Mouse (Mus musculus): ENCODE results near the gene Vsig10. TPM values are rescaled to one million over a fixed set of nuclear protein-coding genes. Genes with fewer than 3 reads are reported as not detected.
"Not testable (repeated sequence)": the region's sequence is repeated elsewhere in the genome, so short reads cannot be mapped to it uniquely, and the experiment has no call there.

The Vsig10 gene
- polyA plus RNA-seq, 1 experiment from 2014 or later = 1.8 TPM

DNA sequence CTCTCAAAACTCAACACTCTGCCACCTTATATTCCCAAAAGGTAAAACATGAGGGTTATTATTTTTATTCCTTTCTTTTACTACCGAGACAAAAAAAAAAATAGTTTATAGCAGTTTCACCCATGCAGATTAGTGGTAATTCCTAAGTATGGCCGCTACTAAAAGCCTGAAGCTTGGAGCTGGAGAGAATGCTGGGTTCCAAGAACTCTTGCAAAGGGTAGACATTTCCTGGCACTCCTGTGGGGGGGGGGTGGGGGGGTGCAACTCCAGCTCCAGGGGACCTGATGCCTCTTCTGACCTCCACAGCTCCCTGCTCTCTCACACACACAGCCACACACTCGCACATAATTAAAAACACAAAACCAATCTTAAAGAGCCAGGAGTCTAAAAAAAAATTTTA, 32.6 kb upstream of the Vsig10 start:
- Histone ChIP-seq H3K36me3 (peaks cover 44% of the 10 kb centered on the region), H3K4me1 (replicated peaks) (peaks cover 30% of the 10 kb centered on the region), H3K4me3 (peak overlapping the region; percentile 92), H3K27ac (peak overlapping the region; percentile 93), H3K9me3 (no peaks in the 10 kb centered on the region; the same call in 1 of the 2 replicates), H3K27me3 (ENCODE audit: insufficient read depth, poor library complexity, severe bottlenecking) (peaks cover 12% of the 10 kb centered on the region)
- 63% methylated on average over 3 of the region's 3 CpGs for WGBS
- no peak for DNase-seq (ENCODE audit: low spot score)

DNA sequence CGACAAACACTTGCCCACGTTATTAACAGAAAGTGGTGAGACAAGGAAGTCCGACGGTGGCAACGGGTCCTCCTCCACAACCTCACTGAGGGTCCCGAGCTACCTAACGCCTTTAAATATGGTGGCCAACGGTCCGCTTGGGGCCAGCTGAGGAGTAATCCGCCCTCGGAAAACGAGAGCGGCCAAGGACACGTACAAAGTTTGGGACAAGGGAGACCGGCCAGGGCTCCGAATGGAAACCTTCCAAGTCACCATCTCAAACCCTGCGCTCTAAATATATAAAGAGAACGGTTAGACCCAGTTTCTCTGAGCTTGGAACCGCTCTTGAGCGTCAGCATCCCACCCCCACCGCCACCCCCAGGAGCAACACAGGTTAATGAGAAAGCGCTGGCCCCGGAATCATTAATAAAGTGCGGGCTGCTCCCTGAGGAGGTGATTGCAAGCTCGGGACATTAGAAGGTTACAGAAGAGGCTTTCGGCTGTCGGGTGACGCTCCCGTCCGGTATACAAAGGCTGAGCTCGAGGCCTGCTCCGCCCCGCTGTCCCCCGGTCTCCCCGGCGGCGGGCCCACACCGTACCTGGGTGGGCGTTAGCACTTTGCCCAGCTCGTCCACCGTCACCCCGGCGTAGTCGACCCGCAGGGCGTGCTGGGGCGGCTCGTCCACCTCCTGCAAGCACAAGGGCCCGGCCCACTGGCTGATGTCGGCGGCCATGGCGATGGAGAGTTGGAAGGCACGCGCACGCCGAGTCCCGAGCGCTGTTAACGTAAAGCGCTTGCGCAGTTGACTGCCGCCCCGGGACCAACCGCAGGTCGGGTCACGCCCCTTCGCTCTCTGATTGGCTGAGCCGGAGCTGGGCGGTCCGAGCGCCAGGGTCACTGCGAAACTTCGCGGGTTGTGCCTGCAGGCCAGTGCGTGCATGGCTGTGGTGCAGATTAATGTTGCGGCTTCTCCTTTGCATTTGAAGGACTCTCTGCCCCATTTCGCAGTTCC, 31.8 kb upstream of the Vsig10 start, which contains the start of gene Pebp1:
Gene Pebp1, minus strand, starts transcription at position 795 of the 992 bp plus-strand sequence.
- Histone ChIP-seq H3K27me3 (ENCODE audit: insufficient read depth, poor library complexity, severe bottlenecking) (peaks cover 12% of the 10 kb centered on the region), H3K4me3 (peak within 1 kb of the TSS; percentile 92), H3K36me3 (peaks cover 35% of the 10 kb centered on the region), H3K4me1 (replicated peaks) (peaks cover 30% of the 10 kb centered on the region), H3K27ac (peak within 1 kb of the TSS; percentile 93), H3K9me3 (no peaks in the 10 kb centered on the region; the same call in 1 of the 2 replicates)
- DNase-seq (ENCODE audit: low spot score) = peak; percentile 96
- under 1% methylated on average over 77 of the region's 77 CpGs for WGBS

DNA sequence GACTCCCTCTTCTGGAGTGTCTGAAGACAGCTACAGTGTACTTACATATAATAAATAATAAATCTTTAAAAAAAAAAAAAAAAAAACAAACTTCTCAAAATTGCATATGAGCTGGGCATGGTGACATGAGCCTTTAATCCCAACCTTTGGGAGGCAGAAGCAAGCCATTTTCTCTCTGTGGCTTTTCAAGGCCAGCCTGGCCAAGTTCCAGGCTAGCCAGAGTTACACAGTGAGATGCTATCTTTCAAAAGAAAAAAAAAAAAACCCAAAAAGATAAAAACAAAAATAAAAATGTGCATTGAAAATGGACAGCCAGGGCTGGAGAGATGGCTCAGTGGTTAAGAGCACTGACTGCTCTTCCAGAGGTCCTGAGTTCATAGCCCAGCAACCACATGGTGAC, 29.2 kb upstream of the Vsig10 start:
- Histone ChIP-seq H3K9me3 (no peaks in the 10 kb centered on the region; the same call in 1 of the 2 replicates), H3K4me3 (no peak overlapping the region), H3K4me1 (replicated peaks) (peaks cover 29% of the 10 kb centered on the region), H3K27ac (no peak overlapping the region), H3K36me3 (peaks cover 14% of the 10 kb centered on the region), H3K27me3 (ENCODE audit: insufficient read depth, poor library complexity, severe bottlenecking) (peaks cover 12% of the 10 kb centered on the region)
- no peak for DNase-seq (ENCODE audit: low spot score)

DNA sequence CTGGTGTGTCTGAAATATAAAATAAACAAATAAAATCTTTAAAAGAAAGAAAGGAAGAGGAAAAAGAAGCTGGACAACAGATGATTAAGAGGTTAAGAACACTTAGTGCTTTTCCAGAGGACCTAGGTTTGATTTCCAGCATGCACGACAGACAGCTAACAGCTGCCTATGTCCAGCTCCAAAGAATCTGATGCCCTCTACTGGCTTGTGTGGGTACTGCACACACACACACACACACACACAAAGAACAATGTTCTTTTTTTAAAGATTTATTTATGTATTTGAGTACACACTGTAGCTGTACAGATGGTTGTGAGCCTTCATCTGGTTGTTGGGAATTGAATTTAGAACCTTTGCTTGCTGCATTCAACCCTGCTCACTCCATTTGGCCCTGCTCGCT, 28.8 kb upstream of the Vsig10 start:
- H3K4me3 ChIP-seq = no peak overlapping the region
- no peak overlapping the region for H3K27ac ChIP-seq
- H3K36me3 ChIP-seq = peaks cover 10% of the 10 kb centered on the region
- WGBS = 87% methylated on average over 2 of the region's 2 CpGs
- H3K9me3 ChIP-seq = no peaks in the 10 kb centered on the region; the same call in 1 of the 2 replicates
- no peak for DNase-seq (ENCODE audit: low spot score)
- H3K27me3 ChIP-seq (ENCODE audit: insufficient read depth, poor library complexity, severe bottlenecking) = peaks cover 12% of the 10 kb centered on the region
- H3K4me1 ChIP-seq (replicated peaks) = peaks cover 26% of the 10 kb centered on the region

DNA sequence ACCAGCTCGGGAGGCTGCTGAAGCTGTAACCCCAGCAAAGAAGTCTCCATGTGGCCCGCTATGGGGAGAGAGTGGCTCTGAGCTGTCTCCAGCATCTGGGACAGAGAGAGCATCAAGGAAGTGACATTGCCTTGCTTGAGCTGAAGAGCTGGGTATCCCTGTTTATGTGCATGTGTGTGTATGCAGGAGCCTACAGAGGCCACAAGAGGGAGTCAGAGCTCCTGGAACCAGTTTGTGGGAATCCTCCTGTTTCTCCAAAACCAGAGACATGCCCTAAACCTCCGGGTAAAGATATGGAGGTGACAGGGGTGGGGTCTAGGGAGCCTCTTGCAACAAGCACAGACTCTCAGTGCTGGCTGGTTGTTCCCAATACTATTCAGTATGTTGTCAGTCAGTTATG, 27.6 kb upstream of the Vsig10 start:
- Histone ChIP-seq H3K9me3 (no peaks in the 10 kb centered on the region; the same call in 1 of the 2 replicates), H3K4me1 (replicated peaks) (peaks cover 14% of the 10 kb centered on the region), H3K36me3 (no peaks in the 10 kb centered on the region), H3K4me3 (no peak overlapping the region), H3K27ac (no peak overlapping the region), H3K27me3 (ENCODE audit: insufficient read depth, poor library complexity, severe bottlenecking) (peaks cover 12% of the 10 kb centered on the region)
- WGBS = 82% methylated on average over 3 of the region's 3 CpGs
- no peak for DNase-seq (ENCODE audit: low spot score)

DNA sequence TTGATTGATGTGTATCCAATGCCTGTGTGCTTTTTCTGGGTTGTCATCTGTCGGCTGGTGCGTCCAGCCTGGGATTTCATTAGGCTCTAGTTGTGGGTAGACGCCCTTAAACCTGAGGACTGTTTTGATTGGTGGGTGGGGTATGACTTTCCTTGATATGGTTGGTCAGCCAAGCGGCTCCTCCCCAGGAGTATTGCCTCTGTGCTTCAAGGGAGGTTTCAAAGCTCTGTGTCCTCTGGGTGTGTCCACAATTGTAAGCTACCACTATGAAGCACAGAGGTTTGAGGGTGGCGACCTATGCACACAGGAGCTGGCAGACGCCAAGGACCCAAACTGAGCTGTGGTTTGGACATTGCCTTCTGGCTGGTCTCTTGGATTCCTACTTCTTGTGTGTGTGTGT, 26.3 kb upstream of the Vsig10 start:
- Histone ChIP-seq H3K4me3 (no peak overlapping the region), H3K27ac (no peak overlapping the region), H3K36me3 (no peaks in the 10 kb centered on the region), H3K9me3 (no peaks in the 10 kb centered on the region; the same call in 1 of the 2 replicates), H3K27me3 (ENCODE audit: insufficient read depth, poor library complexity, severe bottlenecking) (peaks cover 12% of the 10 kb centered on the region), H3K4me1 (replicated peaks) (peaks cover 9% of the 10 kb centered on the region)
- 80% methylated on average over 6 of the region's 6 CpGs for WGBS
- no peak for DNase-seq (ENCODE audit: low spot score)

DNA sequence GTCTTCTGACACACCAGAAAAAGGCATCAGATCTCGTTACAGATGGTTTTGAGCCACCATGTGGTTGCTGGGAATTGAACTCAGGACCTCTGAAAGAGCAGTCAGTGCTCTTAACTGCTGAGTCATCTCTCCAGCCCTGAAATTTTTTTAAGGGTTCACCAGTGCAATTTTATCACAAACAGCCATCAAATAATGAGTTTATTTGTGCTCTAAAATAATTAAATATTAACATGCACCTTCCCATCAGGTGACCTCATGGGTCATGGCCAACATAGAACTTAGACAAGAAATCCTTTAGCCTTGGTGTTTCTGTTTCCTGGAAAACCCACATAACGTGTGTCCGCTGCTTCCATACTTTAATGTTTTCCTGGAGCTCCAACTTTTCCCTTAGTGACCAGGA, 25.1 kb upstream of the Vsig10 start:
- DNase-seq (ENCODE audit: low spot score); H3K4me3 ChIP-seq; H3K27me3 ChIP-seq (ENCODE audit: insufficient read depth, poor library complexity, severe bottlenecking); H3K4me1 ChIP-seq (replicated peaks); H3K27ac ChIP-seq; H3K9me3 ChIP-seq; H3K36me3 ChIP-seq: not testable (repeated sequence)
- 88% methylated on average over 3 of the region's 3 CpGs for WGBS

DNA sequence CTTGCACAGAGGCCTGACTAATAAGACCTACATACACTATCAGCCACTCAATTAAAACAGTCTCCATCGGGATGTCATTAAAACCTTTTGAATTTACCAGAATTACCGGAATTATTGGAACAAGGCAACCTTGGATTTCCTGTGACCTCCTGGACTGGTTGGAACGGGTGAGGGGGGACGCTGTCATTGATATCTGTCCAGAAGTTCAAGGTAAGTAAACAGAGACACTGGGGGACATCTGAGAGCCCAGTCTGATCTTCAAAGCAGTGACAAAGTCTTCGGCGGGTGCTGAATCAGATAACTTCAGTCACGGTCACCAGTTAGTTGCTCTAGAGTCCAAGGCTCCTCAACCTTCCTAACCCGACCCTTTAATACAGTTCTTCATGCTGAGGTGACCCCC, 23.9 kb upstream of the Vsig10 start:
- Histone ChIP-seq H3K4me3 (no peak overlapping the region), H3K36me3 (no peaks in the 10 kb centered on the region), H3K4me1 (replicated peaks) (no peaks in the 10 kb centered on the region), H3K9me3 (no peaks in the 10 kb centered on the region; the same call in 1 of the 2 replicates), H3K27ac (no peak overlapping the region), H3K27me3 (ENCODE audit: insufficient read depth, poor library complexity, severe bottlenecking) (no peaks in the 10 kb centered on the region)
- DNase-seq (ENCODE audit: low spot score) = no peak
- 93% methylated on average over 8 of the region's 8 CpGs for WGBS

DNA sequence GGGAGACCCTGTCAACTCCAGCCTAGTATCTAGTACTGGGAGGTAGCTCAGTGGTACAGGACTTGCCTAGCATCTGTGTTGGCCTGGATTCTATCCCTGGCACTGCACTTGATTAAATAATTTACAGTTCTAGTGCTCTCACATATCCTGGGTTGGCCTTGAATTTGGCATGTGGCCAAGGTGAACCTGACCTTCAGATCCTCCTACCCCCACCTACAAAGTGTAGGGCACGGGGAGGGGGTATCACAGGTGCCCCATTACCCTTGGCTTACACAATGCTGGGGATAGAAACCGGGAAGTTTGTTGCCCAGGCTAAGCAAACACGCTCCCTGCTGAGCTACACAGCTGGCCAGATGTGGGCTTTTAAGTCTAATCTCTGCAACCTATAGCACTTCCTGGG, 16.0 kb upstream of the Vsig10 start:
- DNase-seq (ENCODE audit: low spot score) = no peak
- 0 out of 2 replicates have a peak, but pooled peaks cover 4% of the 10 kb centered on the region for H3K9me3 ChIP-seq
- H3K27ac ChIP-seq = no peak overlapping the region
- WGBS = 75% methylated on average over 3 of the region's 3 CpGs
- peaks cover 14% of the 10 kb centered on the region for H3K4me1 ChIP-seq (replicated peaks)
- H3K4me3 ChIP-seq = no peak overlapping the region
- no peaks in the 10 kb centered on the region for H3K36me3 ChIP-seq
- no peaks in the 10 kb centered on the region for H3K27me3 ChIP-seq (ENCODE audit: insufficient read depth, poor library complexity, severe bottlenecking)

DNA sequence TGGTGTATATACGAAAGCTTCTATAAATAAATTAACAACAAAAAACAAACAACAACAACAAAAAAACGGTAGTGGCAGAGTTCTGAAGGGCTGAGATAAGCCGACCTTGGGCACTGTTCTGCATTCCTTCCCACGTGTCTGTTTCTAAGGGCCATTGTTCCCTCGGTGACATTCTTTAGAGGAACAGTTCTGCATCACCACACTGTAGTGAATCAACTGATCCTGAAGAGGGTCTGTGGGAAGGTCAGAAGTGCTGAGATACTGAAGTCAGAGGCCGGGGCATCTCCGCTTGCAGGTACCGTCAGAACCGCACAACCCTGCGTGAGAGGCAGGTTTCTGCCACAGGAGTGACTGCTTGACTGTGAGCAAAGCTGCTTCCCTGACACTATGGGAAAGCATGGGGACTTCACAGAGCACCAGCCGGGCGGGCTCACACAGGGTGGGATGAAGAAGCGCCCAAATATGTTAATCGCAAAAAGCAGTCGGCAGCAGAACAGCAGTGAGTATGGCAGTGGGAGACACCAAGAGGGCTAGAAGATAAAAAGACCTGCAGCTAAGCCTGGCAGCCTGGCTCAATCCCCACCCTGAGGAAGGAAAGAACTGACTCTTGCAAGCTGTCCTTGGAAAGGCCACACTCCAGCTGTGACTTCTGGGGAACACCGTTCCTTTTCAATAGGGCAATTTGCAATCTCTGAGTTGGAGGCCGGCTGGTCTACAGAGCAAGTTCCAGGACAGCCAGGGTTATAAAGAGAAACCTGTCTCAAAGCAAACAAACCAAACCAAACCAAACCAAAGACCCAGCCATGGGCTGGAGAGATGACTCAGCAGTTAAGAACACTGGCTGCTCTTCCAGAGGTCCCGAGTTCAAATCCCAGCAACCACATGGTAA, 14.9 kb upstream of the Vsig10 start:
- Histone ChIP-seq H3K27me3 (ENCODE audit: insufficient read depth, poor library complexity, severe bottlenecking) (no peaks in the 10 kb centered on the region), H3K27ac (peak overlapping the region; percentile 56; the same call in 1 of the 2 replicates), H3K4me3 (no peak overlapping the region), H3K36me3 (no peaks in the 10 kb centered on the region), H3K9me3 (0 out of 2 replicates have a peak, but pooled peaks cover 4% of the 10 kb centered on the region), H3K4me1 (replicated peaks) (peaks cover 14% of the 10 kb centered on the region)
- WGBS = 35% methylated on average over 18 of the region's 18 CpGs
- no peak for DNase-seq (ENCODE audit: low spot score)

DNA sequence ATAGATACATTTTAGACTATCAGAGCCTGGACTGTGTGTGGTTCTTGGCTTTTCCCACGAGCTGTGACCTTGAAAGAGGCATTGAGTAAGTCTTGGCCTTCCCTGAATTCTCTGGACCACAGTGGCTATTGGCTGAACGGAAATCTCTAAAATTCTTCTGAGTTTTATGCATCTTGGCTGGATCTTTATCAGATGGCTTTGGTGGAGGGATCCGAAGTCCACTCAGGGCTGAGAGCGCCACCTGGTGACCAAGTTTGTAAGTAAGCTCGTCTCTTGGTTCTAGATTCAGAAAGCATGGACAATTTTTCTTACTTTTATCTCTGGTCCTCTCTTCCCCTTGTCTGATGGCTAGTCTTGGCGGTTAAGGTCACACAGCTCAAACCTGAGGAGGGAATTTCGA, 13.9 kb upstream of the Vsig10 start:
- Histone ChIP-seq H3K27me3 (ENCODE audit: insufficient read depth, poor library complexity, severe bottlenecking) (no peaks in the 10 kb centered on the region), H3K4me1 (replicated peaks) (peaks cover 14% of the 10 kb centered on the region), H3K27ac (no peak overlapping the region), H3K4me3 (no peak overlapping the region), H3K9me3 (0 out of 2 replicates have a peak, but pooled peaks cover 4% of the 10 kb centered on the region), H3K36me3 (no peaks in the 10 kb centered on the region)
- WGBS = 78% methylated on average over 7 of the region's 7 CpGs
- peak; percentile 54 for DNase-seq (ENCODE audit: low spot score)

DNA sequence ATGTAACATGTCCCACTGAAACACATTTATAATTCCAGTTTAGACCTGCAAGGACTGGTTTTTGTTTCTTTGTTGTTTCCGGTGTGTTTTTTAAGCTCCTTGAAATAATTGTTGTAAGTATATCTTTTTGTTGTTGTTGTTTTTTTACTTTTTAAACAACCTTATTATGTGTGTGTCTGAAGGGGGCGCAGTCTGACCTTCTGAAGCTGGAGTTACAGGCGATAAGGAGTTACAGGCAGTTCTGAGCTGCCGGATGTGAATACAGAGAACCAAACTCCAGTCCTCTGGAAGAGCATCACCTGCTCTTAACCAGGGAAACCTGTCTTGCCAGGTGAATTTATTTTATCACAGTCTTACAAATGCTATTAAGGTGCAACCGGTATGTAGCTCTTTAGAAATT, 13.1 kb upstream of the Vsig10 start:
- 91% methylated on average over 5 of the region's 5 CpGs for WGBS
- Histone ChIP-seq H3K36me3 (no peaks in the 10 kb centered on the region), H3K4me3 (no peak overlapping the region), H3K9me3 (0 out of 2 replicates have a peak, but pooled peaks cover 4% of the 10 kb centered on the region), H3K4me1 (replicated peaks) (peaks cover 14% of the 10 kb centered on the region), H3K27ac (no peak overlapping the region), H3K27me3 (ENCODE audit: insufficient read depth, poor library complexity, severe bottlenecking) (no peaks in the 10 kb centered on the region)
- no peak for DNase-seq (ENCODE audit: low spot score)

Measured in hindbrain, embryonic 10.5 days (tissue).